Mouse (Mus musculus) lung, adult 2 months (tissue): ENCODE measurements around the gene Cdh12.

Source experiments
- CTCF ChIP-seq: fragments of 200-500 bp; IDR thresholded peaks from 2 replicates; pipeline ENCODE4 v1.5.1; 2011; ENCODE audit warnings: mild to moderate bottlenecking, low read length, control low read depth; ENCODE audit not compliant: insufficient read depth
- POLR2A ChIP-seq: fragments of 200-500 bp; IDR thresholded peaks from 2 replicates; pipeline ENCODE4 v1.6.1; 2011; ENCODE audit warnings: low read depth, mild to moderate bottlenecking, control low read depth, low read length, borderline replicate concordance; ENCODE audit errors: extremely low read depth

DNA sequence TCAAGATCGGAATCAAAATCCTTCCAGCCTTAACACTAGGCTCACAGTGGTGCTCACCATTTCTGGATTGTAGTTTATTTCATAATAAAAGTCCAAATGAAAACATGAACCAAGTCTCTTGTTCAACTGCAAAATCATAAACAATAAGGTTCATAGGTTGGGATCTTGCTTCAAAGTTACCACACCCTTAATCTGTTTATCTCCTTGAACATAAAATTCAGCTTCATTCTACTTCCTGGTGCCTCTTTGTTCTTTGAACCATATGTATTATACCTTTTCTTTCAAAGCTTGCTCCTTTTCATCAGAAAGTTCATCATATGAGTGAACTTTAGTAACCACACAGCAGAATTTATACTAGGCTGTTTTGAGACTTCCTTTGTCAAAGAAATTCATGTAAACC is 614.6 kb downstream of the Cdh12 start:
- TF ChIP-seq CTCF (no peak), POLR2A (no peak)
